Mouse (Mus musculus) testis, adult 2 months (tissue): ENCODE data around the gene Sipa1l1.

ENCODE experiments used
- CTCF ChIP-seq: fragments of 200-500 bp; IDR thresholded peaks from 2 replicates; pipeline ENCODE4 v1.5.1; 2012; ENCODE audit warnings: low read depth, mild to moderate bottlenecking, inconsistent platforms, low read length, moderate library complexity; ENCODE audit not compliant: control insufficient read depth, insufficient read depth, insufficient replicate concordance
- POLR2A ChIP-seq: fragments of 200-500 bp; IDR thresholded peaks from 2 replicates; pipeline ENCODE4 v1.6.1; 2012; ENCODE audit warnings: low read depth, mild to moderate bottlenecking, inconsistent platforms, low read length, moderate library complexity; ENCODE audit not compliant: control insufficient read depth

DNA sequence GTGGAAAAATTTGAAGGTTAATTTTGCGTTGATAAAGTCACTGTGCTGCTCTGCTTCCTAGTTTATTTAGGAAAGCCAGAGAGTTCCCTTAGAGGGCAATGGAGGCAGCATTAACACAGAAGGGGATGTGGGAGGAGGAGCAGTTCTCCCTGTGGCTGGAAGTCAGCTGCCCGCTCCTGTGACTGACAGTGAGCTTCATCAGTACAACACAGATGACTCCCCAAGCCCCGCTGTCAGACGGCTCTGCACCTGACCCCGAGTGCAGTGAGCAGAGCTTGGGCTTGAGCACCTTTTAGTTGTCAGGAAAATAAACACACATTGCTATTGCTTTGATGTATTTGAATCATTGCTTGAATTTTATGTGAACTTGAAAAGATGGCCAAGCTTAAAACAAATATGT lies 117.7 kb downstream of the Sipa1l1 start:
- TF ChIP-seq POLR2A, result no peak
- TF ChIP-seq CTCF, result no peak
